ENCODE assay signal across 9 mouse cellular contexts in genomic region chr4:136836387-136836931, GRCm38 (mm10). TPM values are rescaled to one million over a fixed set of nuclear protein-coding genes. Genes with fewer than 3 reads are reported as not detected.
DNase-seq lines count a peak whose midpoint lies in the region; ATAC-seq and TF ChIP-seq lines count a peak whose summit lies in the region.
"Had no signal": no experiment of that assay in that cellular context is flagged by ENCODE, and none has a peak within 500 bp of the region (broad histone marks: within the 10 kb centered on the region; RNA-seq: fewer than 3 reads in every experiment).

No protein-coding gene starts in this region.

- no peak for TF ChIP-seq POLR2A in limb, embryonic 14.5 days (IDR thresholded peaks at IDR 0.05; ENCODE audit: borderline replicate concordance, extremely low read depth, insufficient read depth, insufficient read length)

- peaks cover 7% of the 10 kb centered on the region for H3K27me3 ChIP-seq in embryonic facial prominence, embryonic 15.5 days
- peaks cover 6% of the 10 kb centered on the region; the same call in 1 of the 2 replicates for H3K27me3 ChIP-seq in limb, embryonic 14.5 days (ENCODE audit: control insufficient read depth, insufficient read depth, low read length)
- H3K27me3 ChIP-seq in stomach, embryonic 14.5 days (ENCODE audit: control insufficient read depth, insufficient read depth, low read length): no peaks in the 10 kb centered on the region

- peaks cover 55% of the 10 kb centered on the region for H3K4me1 ChIP-seq in embryonic facial prominence, embryonic 15.5 days
- H3K4me1 ChIP-seq in limb, embryonic 14.5 days (ENCODE audit: control insufficient read depth, insufficient read depth, low read length): peaks cover 40% of the 10 kb centered on the region
- peaks cover 44% of the 10 kb centered on the region for H3K4me1 ChIP-seq in stomach, embryonic 14.5 days (ENCODE audit: control insufficient read depth, insufficient read depth, low read length)

- no peaks in the 10 kb centered on the region for H3K36me3 ChIP-seq in embryonic facial prominence, embryonic 15.5 days
- H3K36me3 ChIP-seq in limb, embryonic 14.5 days (ENCODE audit: control insufficient read depth, insufficient read depth, low read length): no peaks in the 10 kb centered on the region
- no peaks in the 10 kb centered on the region for H3K36me3 ChIP-seq in stomach, embryonic 14.5 days (ENCODE audit: control insufficient read depth, insufficient read depth, low read length)

- H3K4me2 ChIP-seq in embryonic facial prominence, embryonic 15.5 days (replicated peaks): peak overlapping the region; percentile 96
- H3K4me2 ChIP-seq in limb, embryonic 14.5 days (replicated peaks; ENCODE audit: low read depth, low read length, severe bottlenecking): peak overlapping the region; percentile 92
- peak overlapping the region; percentile 97 for H3K4me2 ChIP-seq in stomach, embryonic 14.5 days (replicated peaks; ENCODE audit: low read depth, low read length)

- no peaks in the 10 kb centered on the region for H3K9me3 ChIP-seq in embryonic facial prominence, embryonic 15.5 days (replicated peaks)
- no peaks in the 10 kb centered on the region for H3K9me3 ChIP-seq in limb, embryonic 14.5 days (ENCODE audit: control insufficient read depth, low read length)
- no peaks in the 10 kb centered on the region for H3K9me3 ChIP-seq in stomach, embryonic 14.5 days (ENCODE audit: control insufficient read depth, low read depth, low read length)

- H3K27ac ChIP-seq in embryonic facial prominence, embryonic 15.5 days (replicated peaks): peak overlapping the region; percentile 95
- H3K27ac ChIP-seq in limb, embryonic 14.5 days (replicated peaks; ENCODE audit: low read depth, low read length): peak overlapping the region; percentile 93
- H3K27ac ChIP-seq in stomach, embryonic 14.5 days (ENCODE audit: low read length): peak overlapping the region; percentile 92

- DNase-seq in heart, adult 11 months: peak; percentile 91
- no peak for DNase-seq in heart, postnatal 4 days
- DNase-seq in CD4-positive helper T cell, adult 2 months (ENCODE audit: low read depth, low spot score): peak; percentile 10
- DNase-seq in limb, embryonic 14.5 days (ENCODE audit: low spot score): peak; percentile 68
- DNase-seq in urinary bladder, postnatal 36 days (ENCODE audit: low spot score in 2 of 2): no peak
- no peak for DNase-seq in right cerebral cortex, postnatal 14 days

- H3K4me3 ChIP-seq in embryonic facial prominence, embryonic 15.5 days (replicated peaks): peak overlapping the region; percentile 67
- peak overlapping the region; percentile 82 for H3K4me3 ChIP-seq in limb, embryonic 14.5 days (replicated peaks; ENCODE audit: low read length)
- peak overlapping the region; percentile 76 for H3K4me3 ChIP-seq in stomach, embryonic 14.5 days (ENCODE audit: low read depth, low read length)

- H3K9ac ChIP-seq in embryonic facial prominence, embryonic 15.5 days: peak overlapping the region; percentile 68
- peak overlapping the region; percentile 80 for H3K9ac ChIP-seq in limb, embryonic 14.5 days (ENCODE audit: low read depth, low read length, severe bottlenecking)
- H3K9ac ChIP-seq in stomach, embryonic 14.5 days (replicated peaks; ENCODE audit: low read depth, low read length): peak overlapping the region; percentile 86

- peak; percentile 27 for ATAC-seq in embryonic facial prominence, embryonic 15.5 days (ENCODE audit: insufficient number of reproducible peaks, low FRiP score, low TSS enrichment, low read depth)
- peak; percentile 13 for ATAC-seq in limb, embryonic 14.5 days (ENCODE audit: low FRiP score, low read depth)
- peak; percentile 42; the same call in 1 of the 2 replicates for ATAC-seq in stomach, embryonic 14.5 days (ENCODE audit: insufficient number of reproducible peaks, insufficient read depth, low FRiP score, low read depth)

- WGBS in embryonic facial prominence, embryonic 15.5 days: under 1% methylated on average over 26 of the region's 27 CpGs
- WGBS in limb, embryonic 14.5 days: 4% methylated on average over 9 of the region's 27 CpGs
- WGBS in stomach, embryonic 14.5 days: under 1% methylated on average over 27 of the region's 27 CpGs

RNA-seq across cellular contexts. Expression of gene Ephb2, which starts 0.7 kb away (rescaled TPM):
- 1 to 10 TPM; 1.9 to 2.3 TPM for total RNA-seq in heart, postnatal 4 days (2021)
- polyA plus RNA-seq in embryonic facial prominence, embryonic 15.5 days (2015; fragmentation: Nextera tagmentation; extraction: Ambion mirVana): 12.2 and 13.1 TPM in 2 replicates
- polyA plus RNA-seq in limb, embryonic 14.5 days (2012; rRNA removed): 45.2 and 70.7 TPM in 2 replicates
- polyA plus RNA-seq in limb, embryonic 14.5 days (2014; fragmentation: Nextera tagmentation; extraction: Ambion mirVana): 17.9 and 19.4 TPM in 2 replicates
- polyA plus RNA-seq in stomach, embryonic 14.5 days (2014; fragmentation: Nextera tagmentation; extraction: Ambion mirVana): 7.5 and 7.6 TPM in 2 replicates

RNA-seq across cellular contexts. Expression of gene C1qb, which starts 49.5 kb away (rescaled TPM):
- 10 to 100 TPM; 14.6 to 17.9 TPM for total RNA-seq in heart, postnatal 4 days (2021)
- polyA plus RNA-seq in embryonic facial prominence, embryonic 15.5 days (2015; fragmentation: Nextera tagmentation; extraction: Ambion mirVana): 85.7 and 86.5 TPM in 2 replicates
- 56.2 and 66.4 TPM in 2 replicates for polyA plus RNA-seq in limb, embryonic 14.5 days (2012; rRNA removed)
- 81.2 and 81.8 TPM in 2 replicates for polyA plus RNA-seq in limb, embryonic 14.5 days (2014; fragmentation: Nextera tagmentation; extraction: Ambion mirVana)
- polyA plus RNA-seq in stomach, embryonic 14.5 days (2014; fragmentation: Nextera tagmentation; extraction: Ambion mirVana): 68.5 and 71.1 TPM in 2 replicates
- total RNA-seq: CH12.LX had no signal

RNA-seq across cellular contexts. Expression of gene C1qc, which starts 56.4 kb away (rescaled TPM):
- 10 to 100 TPM; 11.5 to 13.8 TPM for total RNA-seq in heart, postnatal 4 days (2021)
- polyA plus RNA-seq in embryonic facial prominence, embryonic 15.5 days (2015; fragmentation: Nextera tagmentation; extraction: Ambion mirVana): 44.1 and 46.0 TPM in 2 replicates
- 36.7 and 44.6 TPM in 2 replicates for polyA plus RNA-seq in limb, embryonic 14.5 days (2012; rRNA removed)
- 40.5 and 43.2 TPM in 2 replicates for polyA plus RNA-seq in limb, embryonic 14.5 days (2014; fragmentation: Nextera tagmentation; extraction: Ambion mirVana)
- 33.6 and 34.2 TPM in 2 replicates for polyA plus RNA-seq in stomach, embryonic 14.5 days (2014; fragmentation: Nextera tagmentation; extraction: Ambion mirVana)
- total RNA-seq: CH12.LX had no signal

Comparison
In these comparisons a context has a peak if more than half of its experiments do, and no peak if none do; other contexts are left out.
1. DNase-seq: peak in heart, adult 11 months (single experiment), CD4-positive helper T cell, adult 2 months (single experiment) and limb, embryonic 14.5 days (single experiment); none in heart, postnatal 4 days (single experiment), urinary bladder, postnatal 36 days (0 of 2) and right cerebral cortex, postnatal 14 days (single experiment).
2. Peak in every context shown above with its lines, with median percentiles within 50 percentile points of each other: ATAC-seq, H3K27ac ChIP-seq, H3K4me2 ChIP-seq, H3K4me3 ChIP-seq and H3K9ac ChIP-seq.